Mouse (Mus musculus): ENCODE measurements around the gene Syt3.
A peak's percentile ranks its signal among the peaks of the same experiment; 100 is the strongest.

Gene Syt3

DNA sequence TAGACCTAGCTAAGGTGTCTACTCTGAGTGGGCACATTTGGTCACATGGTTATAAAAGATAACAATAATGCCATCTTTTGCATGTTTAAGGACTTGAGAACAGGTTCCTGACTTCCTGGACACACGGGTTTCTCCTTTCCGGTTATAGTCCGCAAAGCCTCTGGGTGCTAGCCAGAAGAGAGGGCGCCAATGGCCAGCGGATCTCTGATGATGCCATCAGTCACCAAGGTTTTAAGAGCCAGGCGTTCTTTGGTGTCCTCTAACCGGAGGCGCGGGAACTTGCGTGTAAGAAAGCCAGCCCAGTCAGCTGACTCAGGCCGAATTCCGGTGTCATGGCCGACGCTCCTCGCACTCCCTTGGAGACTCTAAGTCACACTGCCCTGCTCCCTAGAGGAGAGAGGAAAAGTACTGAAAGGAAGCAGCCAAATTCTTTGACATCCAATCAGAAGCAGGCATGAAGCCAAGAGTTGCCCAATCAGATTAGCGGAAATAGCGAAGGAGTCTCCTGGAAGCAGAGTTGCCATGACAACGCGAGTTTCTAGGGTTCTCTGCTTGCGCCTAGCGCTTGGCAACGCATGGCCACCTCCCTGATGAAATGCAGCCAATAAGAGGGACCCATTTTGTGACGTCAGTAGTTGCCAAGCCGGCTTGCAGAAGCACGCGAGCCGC lies 21.6 kb downstream of the Syt3 start:
- peak; percentile 86 for DNase-seq (ENCODE audit: low read depth, low spot score)

DNA sequence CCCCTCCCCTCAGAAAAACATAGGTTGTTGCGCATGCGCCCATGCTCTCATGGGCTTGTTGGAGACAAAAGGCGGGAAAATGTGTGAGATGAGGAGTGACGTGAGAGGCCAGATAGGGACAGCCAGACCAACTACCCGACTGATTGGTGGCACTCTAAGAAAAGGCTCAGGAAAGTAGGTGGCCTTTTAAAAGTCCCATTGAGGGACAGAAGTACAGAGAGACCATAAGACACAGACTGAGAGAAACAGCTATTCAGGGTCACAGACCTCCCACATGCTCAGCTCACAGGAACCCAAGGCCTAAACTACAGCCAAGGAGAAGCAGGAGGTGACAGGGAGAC lies 22.1 kb downstream of the Syt3 start:
- no peak for DNase-seq (ENCODE audit: low read depth, low spot score)

DNA sequence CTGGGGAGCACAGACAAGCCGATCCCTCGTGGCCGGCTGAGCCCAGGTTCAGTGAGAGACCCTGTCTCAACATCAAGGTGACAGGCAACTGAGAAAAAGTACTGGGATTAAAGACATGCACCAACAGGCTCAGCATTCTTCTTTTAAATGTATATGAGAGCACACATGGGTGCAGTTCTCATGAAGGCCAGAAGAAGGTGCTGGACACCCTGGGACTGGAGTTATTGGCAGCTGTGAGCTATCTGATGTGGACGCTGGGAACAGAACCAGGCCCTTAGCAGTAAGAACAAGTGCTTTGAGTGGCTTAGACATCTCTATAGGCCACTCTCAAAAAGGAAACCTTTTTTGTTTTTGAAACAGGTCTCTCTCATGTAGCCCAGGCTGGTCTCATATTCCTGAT lies 27.2 kb downstream of the Syt3 start:
- no peak for DNase-seq (ENCODE audit: low read depth, low spot score)

- no peak for DNase-seq (ENCODE audit: low read depth, low spot score)
Observed at GRCm38 (mm10) chr7:44413307-44413706, 29.4 kb downstream of the Syt3 start.

GRCm38 (mm10) chr7:44427666-44428065 lies 43.8 kb downstream of the Syt3 start:
- DNase-seq (ENCODE audit: low read depth, low spot score) = no peak

DNA sequence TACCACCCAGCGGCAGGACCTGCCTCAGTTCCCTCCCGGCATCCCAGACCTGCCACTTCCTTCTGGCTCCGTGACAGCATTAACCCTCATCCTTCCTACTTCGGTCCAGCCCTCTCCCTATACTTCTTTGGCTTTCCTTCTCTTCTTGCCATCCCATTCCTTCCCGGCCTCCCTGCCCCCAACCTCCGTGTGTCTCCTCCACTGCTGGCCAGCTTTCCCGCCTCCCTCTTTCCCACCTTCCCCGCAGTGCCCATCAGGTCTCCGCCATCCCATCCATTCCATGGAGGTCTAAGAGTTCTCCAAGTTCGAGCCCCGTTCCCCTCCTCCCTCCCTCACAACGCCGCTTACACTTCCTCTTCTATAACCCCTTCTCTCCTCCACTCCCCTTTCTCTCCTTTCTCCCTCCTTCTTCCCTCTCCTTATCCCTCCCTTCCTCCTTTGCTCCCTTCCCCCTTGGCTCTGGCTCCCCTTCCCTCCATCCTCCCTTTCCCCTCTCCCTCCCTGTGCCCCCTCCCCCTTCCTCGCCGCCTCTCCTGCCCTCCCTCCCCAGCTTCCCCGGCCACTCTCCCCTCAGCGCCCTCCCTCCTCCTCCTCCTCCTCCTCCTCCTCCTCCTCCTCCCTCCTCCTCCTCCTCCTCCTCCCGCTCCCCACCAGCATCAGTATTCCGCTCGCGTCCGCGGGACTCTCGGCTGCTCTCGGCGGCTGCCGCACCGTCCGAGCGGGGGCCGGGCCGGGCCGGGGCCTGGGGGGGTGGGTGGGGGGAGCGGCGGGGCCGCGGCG lies 44.5 kb downstream of the Syt3 start:
- DNase-seq (ENCODE audit: low read depth, low spot score) = no peak

DNA sequence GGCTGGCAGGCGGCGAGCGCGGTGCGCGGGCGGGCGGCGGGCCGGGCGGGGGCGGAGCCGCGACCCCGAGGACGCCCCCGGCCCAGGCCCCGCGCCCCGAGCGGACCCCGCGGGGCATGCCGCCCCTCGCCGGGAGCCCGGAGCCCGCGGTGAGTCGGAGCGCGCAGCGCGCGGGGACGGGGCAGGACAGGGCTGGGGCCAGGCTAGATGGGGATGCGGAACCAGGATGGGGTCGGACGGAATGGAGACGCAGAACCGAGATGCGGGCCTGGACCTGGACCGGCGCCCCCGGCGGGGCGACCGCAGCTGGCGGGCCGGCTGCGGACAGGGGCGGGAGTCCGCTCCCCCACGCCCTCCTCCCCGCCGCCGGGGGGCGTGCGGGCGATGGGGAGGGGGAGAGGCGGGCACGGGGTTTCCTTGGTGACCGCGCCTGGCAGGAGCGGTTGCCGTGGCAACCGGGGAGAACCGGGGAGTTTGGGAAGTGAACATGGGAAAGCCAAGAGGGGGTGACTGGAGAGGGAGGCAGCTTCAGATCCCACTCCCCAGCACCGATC lies 45.1 kb downstream of the Syt3 start, which contains the start of gene Lrrc4b:
Gene Lrrc4b (plus strand): TSS at position 51 of the 554 bp plus-strand sequence.
- no peak for DNase-seq (ENCODE audit: low read depth, low spot score)

DNA sequence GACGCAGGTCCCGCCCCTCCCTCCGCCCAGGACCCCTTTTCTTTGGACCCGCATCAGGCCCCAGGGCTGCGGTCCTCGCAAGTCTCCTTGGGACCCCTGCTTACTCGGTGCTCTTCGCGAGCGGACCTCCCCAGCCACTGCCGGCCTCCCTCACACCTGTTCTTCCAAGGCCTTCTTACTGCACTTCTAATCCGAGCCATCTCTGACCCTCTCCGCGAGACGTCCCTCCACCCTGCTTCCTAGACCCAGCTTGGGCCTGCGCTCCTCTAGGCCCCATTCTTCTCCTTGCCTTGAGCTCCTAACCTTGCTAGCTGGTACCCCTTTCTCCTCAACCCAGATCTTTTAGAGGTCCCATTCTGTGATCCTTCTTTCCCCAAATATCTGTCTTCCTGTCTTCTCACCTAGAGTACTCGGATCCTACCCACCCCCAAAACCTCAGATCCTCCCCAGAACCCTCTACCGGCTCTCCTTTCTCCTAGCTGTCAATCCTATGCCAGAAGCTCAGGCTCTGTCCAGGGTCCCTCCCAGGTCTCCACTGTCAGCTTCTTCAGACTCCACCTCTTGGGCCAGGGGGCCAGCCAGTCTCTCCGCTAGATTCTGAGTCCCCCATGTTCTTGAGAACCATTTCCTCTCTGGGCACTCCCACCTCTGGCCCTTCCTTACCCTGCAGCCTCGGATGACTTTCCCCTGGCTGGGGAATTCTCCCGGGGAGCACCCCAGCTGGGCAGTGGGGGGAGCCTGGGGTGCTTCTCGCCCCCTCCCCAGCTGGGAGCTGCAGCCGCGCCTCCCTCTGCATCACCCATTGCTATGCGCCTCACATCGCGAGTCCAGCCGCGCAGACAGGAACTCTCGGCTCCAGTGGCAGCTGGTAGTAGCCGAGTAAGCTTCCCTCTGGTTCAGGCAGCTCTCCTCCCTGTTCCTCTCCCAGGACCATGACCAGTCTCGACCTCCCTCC lies 45.9 kb downstream of the Syt3 start:
- no peak for DNase-seq (ENCODE audit: low read depth, low spot score)

- DNase-seq (ENCODE audit: low read depth, low spot score) = no peak
Observed at GRCm38 (mm10) chr7:44432550-44432949, 48.6 kb downstream of the Syt3 start.

- DNase-seq (ENCODE audit: low read depth, low spot score) = no peak
Observed at GRCm38 (mm10) chr7:44433371-44433770, 49.5 kb downstream of the Syt3 start.

DNA sequence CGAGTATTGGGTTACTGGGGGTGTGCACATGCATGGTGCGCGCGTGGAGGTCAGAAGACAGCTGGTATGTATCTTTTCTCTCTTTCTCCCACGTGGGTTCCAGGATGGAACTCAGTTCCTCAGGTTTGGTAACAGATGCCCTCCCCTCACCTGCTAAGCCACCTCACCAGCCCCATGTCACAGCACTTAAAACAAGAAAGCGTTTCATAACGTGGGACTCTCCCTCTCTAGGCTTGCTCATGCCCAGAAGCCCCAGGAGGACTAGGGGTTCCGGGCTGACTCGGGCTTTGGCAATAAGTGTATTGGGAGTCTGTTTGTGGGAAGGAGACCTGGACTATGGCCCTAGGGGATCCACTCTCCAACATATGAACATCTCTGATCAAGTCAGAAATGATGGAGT lies 50.2 kb downstream of the Syt3 start:
- no peak for DNase-seq (ENCODE audit: low read depth, low spot score)

- DNase-seq (ENCODE audit: low read depth, low spot score) = no peak
Observed at GRCm38 (mm10) chr7:44435796-44436195, 51.9 kb downstream of the Syt3 start.

GRCm38 (mm10) chr7:44436267-44436666 lies 52.4 kb downstream of the Syt3 start:
- DNase-seq (ENCODE audit: low read depth, low spot score) = no peak

DNA sequence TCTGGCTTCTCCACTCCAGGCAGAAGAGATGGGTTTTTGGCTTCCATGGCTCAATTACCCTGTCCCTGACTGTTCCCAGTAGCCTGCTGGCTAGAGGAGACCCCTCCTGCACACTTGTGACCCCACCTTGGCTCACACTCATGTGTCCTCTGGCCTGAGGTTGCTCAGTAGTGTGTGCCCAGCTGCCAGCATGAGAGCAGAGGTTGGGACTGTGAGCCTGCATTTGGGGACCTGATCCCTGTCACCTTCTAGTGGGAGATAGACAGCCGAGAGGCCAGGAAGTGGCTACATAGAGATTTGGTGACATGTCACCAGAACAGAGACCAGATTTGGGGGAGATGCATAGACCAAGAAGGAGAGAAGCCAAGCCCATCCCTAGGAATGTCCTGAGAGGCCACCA lies 53.3 kb downstream of the Syt3 start:
- no peak for DNase-seq (ENCODE audit: low read depth, low spot score)

DNA sequence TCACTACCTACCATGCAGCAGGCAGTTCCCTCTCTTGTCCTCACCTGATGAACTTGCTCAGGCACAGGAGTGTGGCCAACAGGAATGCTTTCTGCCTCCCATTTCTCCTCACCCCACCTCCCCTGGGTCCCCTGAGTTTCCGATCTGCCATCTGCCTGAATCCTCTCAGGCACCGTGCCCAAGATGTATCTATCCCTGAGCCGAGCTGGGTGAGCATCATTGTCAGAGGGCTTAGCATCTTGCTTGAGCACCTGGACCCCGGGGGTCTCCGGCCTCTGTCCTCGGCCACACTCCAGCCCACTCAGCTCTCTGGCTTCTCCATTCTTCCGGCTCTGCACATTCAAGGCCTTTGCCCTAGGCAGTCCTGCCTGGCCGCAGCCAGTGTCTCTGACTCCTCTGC lies 54.0 kb downstream of the Syt3 start:
- no peak for DNase-seq (ENCODE audit: low read depth, low spot score)

DNA sequence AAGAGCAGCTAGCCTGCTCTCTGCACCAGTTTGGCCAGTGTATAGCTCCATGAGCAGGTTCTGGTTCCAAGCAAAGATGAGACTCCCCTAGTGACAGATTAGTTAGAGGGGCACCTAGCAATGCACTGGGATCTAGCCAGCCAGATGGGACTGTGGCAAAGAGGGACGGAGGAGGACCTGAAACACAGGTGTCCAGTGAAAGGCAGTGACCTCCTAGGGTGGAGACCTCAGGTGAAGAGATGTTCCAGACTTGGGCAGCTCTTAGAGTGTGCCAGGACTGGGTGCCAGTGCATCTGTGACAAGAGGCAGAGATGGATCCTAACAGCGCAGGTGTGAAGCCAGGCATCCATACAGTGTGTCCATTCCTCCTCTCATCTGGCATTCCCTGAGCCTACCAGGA lies 55.8 kb downstream of the Syt3 start:
- no peak for DNase-seq (ENCODE audit: low read depth, low spot score)

DNA sequence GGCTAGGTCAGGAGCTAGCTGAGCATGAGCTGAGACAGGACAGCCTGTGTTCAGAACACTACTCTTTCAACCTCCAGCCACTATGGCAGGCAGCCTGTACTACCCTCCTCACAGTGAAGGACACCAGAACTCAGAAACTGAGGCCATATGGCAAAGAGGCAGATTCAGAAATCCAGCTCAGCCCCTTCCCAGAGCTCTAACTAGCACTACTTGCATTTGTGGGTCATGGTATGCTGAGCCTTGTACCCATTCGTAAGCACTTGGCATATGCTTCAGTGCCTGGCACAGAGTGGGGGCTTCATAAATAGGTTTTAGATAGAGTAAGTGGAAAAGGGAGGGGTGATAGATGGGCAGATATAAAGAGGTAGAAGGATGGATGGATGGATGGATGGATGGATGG lies 56.6 kb downstream of the Syt3 start:
- DNase-seq (ENCODE audit: low read depth, low spot score) = no peak

DNA sequence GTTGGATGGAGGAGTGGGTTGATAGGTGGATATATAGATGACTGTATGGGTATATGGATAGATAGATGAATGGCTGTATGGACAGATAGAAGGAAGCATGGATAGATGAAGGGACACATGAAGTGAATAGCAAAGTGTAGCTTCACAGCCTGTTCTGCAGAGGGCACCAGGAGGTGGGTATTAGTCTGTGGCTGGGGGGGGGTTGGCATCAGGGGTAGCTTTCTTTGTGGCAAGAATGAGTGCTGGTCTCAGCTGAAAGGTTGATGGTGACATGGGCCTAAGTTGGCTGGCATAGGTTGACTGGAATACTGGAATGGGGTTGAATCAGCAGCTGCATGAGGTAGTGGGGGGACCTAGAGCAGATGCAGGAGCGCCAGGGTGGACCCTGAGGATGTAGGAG lies 57.3 kb downstream of the Syt3 start:
- DNase-seq (ENCODE audit: low read depth, low spot score) = no peak

- no peak for DNase-seq (ENCODE audit: low read depth, low spot score)
Observed at GRCm38 (mm10) chr7:44441648-44442109, 57.8 kb downstream of the Syt3 start.

GRCm38 (mm10) chr7:44442407-44442821 lies 58.5 kb downstream of the Syt3 start:
- no peak for DNase-seq (ENCODE audit: low read depth, low spot score)

DNA sequence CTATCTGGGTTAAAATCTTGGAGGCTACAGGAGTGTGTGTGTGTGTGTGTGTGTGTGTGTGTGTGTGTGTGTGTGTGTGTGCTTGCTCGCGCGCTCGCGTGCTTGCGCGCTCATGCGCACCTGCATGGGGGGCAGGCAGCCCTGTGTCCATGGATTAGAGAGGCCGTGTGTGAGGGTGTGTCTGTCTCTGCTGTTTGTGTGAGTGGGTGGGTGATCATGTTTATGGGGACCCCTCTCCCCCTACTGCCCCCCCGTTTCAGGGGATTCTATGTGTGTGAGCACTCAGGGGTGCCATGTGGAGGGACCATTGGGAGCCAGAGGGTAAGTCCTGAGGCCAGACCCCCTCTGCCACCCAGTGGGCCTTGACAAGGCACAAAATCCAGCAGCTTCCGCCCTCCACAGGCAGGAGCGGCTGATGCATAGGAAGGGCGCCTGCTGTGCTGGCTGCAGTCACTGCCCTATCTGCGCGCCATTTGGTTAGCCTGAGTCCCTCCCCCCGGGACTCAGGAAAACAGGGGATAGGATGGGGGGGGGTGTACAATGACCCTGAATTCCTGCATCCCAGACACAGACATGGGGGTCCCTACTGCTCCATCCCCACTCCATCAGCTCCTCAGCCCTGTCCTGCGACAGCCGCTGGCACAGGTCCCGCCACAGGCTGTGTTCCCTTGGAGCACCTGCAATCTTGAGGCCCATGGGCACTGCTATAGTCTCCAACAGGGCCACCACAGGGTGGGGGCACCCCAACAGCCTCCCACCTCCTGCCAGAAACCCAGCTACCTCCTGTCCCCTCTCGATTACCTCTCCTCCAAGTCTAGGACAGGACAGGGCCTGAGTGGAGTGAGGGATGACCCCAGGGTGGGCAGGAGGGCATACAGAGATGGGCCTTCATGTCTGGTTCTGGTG lies 59.6 kb downstream of the Syt3 start:
- DNase-seq (ENCODE audit: low read depth, low spot score) = no peak
